Mouse (Mus musculus) intestine, embryonic 15.5 days (tissue): ENCODE results near the gene L3mbtl1. TPM values are rescaled to one million over a fixed set of nuclear protein-coding genes. Genes with fewer than 3 reads are reported as not detected.

Source experiments
- ATAC-seq: fragments of 200-750 bp; cut with Nextera tagmentation; 2 replicates; pipeline ENCODE4 v1.8.0; 2017; ENCODE audit warnings: moderate TSS enrichment, moderate library complexity
- H3K27ac ChIP-seq: fragments of 300-500 bp; sonication (generic); 2 replicates; pipeline ENCODE4 v1.5.1; 2015; ENCODE audit warnings: mild to moderate bottlenecking, inconsistent platforms
- H3K27me3 ChIP-seq: fragments of 300-500 bp; sonication (generic); replicated peaks from 2 replicates; pipeline ENCODE4 v1.6.1; 2015; ENCODE audit warnings: inconsistent platforms
- H3K36me3 ChIP-seq: fragments of 300-500 bp; sonication (generic); 2 replicates; pipeline ENCODE4 v1.6.1; 2015; ENCODE audit warnings: inconsistent platforms
- H3K4me1 ChIP-seq: fragments of 300-500 bp; sonication (generic); replicated peaks from 2 replicates; pipeline ENCODE4 v1.6.1; 2015; ENCODE audit warnings: inconsistent platforms
- H3K4me2 ChIP-seq: fragments of 300-500 bp; sonication (generic); replicated peaks from 2 replicates; pipeline ENCODE4 v1.6.1; 2015; ENCODE audit warnings: mild to moderate bottlenecking, inconsistent platforms
- H3K4me3 ChIP-seq: fragments of 300-500 bp; sonication (generic); replicated peaks from 2 replicates; pipeline ENCODE4 v1.5.1; 2015; ENCODE audit warnings: inconsistent platforms
- H3K9ac ChIP-seq: fragments of 300-500 bp; sonication (generic); 2 replicates; pipeline ENCODE4 v1.6.1; 2015; ENCODE audit warnings: inconsistent platforms
- H3K9me3 ChIP-seq: fragments of 300-500 bp; sonication (generic); 2 replicates; pipeline ENCODE4 v1.6.1; 2016; ENCODE audit warnings: inconsistent platforms
- WGBS: fragments of 180-500 bp; shearing (Covaris S2); methylation state at CpG from one replicate; pipeline ENCODE4 v1.1.7; 2015; 5-methylcytosine and 5-hydroxymethylcytosine counted together
- polyA plus RNA-seq: library from polyadenylated mRNA; unstranded; fragments of >200 nt; fragmentation: Nextera tagmentation; extraction: Ambion mirVana; gene quantifications from 2 replicates; pipeline ENCODE4 v1.2.1, GENCODE M21; 2015

Gene L3mbtl1
- polyA plus RNA-seq, 1 experiment from 2014 or later, result 0.18 TPM

- Histone ChIP-seq H3K4me1 (peaks cover 8% of the 10 kb centered on the region; the same call in 1 of the 2 replicates), H3K27ac (no peak overlapping the region), H3K36me3 (no peaks in the 10 kb centered on the region), H3K9ac (no peak overlapping the region), H3K4me2 (no peak overlapping the region), H3K4me3 (no peak overlapping the region), H3K9me3 (no peaks in the 10 kb centered on the region), H3K27me3 (no peaks in the 10 kb centered on the region)
- WGBS, result 77% methylated on average over 4 of the region's 4 CpGs
- ATAC-seq, result no peak
These were observed 32.7 kb downstream of the L3mbtl1 start for GRCm38 (mm10) chr2:162976001-162976400.

- Histone ChIP-seq H3K9me3 (no peaks in the 10 kb centered on the region), H3K4me2 (no peak overlapping the region), H3K4me3 (no peak overlapping the region), H3K4me1 (peaks cover 9% of the 10 kb centered on the region; the same call in 1 of the 2 replicates), H3K9ac (no peak overlapping the region), H3K27me3 (no peaks in the 10 kb centered on the region), H3K36me3 (no peaks in the 10 kb centered on the region), H3K27ac (no peak overlapping the region)
- 88% methylated on average over 6 of the region's 6 CpGs for WGBS
- no peak for ATAC-seq
These were observed 41.1 kb downstream of the L3mbtl1 start for GRCm38 (mm10) chr2:162984381-162984780.

- Histone ChIP-seq H3K9ac (no peak overlapping the region), H3K36me3 (no peaks in the 10 kb centered on the region), H3K9me3 (no peaks in the 10 kb centered on the region), H3K27me3 (no peaks in the 10 kb centered on the region), H3K27ac (no peak overlapping the region), H3K4me3 (no peak overlapping the region), H3K4me1 (peaks cover 9% of the 10 kb centered on the region; the same call in 1 of the 2 replicates), H3K4me2 (no peak overlapping the region)
- WGBS, result 60% methylated on average over 3 of the region's 3 CpGs
- peak; percentile 73; the same call in 1 of the 2 replicates for ATAC-seq
These were observed 42.7 kb downstream of the L3mbtl1 start for GRCm38 (mm10) chr2:162985923-162986322.

GRCm38 (mm10) chr2:162986764-162987163 lies 43.5 kb downstream of the L3mbtl1 start:
- no peaks in the 10 kb centered on the region; the same call in 1 of the 2 replicates for H3K27me3 ChIP-seq
- peak overlapping the region; percentile 22; the same call in 1 of the 2 replicates for H3K4me2 ChIP-seq
- no peak overlapping the region for H3K9ac ChIP-seq
- H3K9me3 ChIP-seq, result no peaks in the 10 kb centered on the region
- WGBS, result 78% methylated on average over 3 of the region's 3 CpGs
- no peaks in the 10 kb centered on the region for H3K36me3 ChIP-seq
- H3K4me1 ChIP-seq, result peaks cover 11% of the 10 kb centered on the region; the same call in 1 of the 2 replicates
- no peak overlapping the region for H3K4me3 ChIP-seq
- peak overlapping the region; percentile 17; the same call in 1 of the 2 replicates for H3K27ac ChIP-seq
- peak; percentile 44 for ATAC-seq

GRCm38 (mm10) chr2:162987218-162987617 lies 43.9 kb downstream of the L3mbtl1 start, which contains the start of gene Sgk2:
TSS of gene Sgk2 (plus strand) at chr2:162987330.
- Histone ChIP-seq H3K4me3 (no peak within 1 kb of the TSS), H3K4me2 (peak within 1 kb of the TSS; percentile 22; the same call in 1 of the 2 replicates), H3K4me1 (peaks cover 11% of the 10 kb centered on the region; the same call in 1 of the 2 replicates), H3K36me3 (no peaks in the 10 kb centered on the region), H3K9me3 (no peaks in the 10 kb centered on the region), H3K9ac (no peak within 1 kb of the TSS), H3K27ac (peak within 1 kb of the TSS; percentile 17; the same call in 1 of the 2 replicates), H3K27me3 (no peaks in the 10 kb centered on the region; the same call in 1 of the 2 replicates)
- ATAC-seq, result peak; percentile 93
- 41% methylated on average over 8 of the region's 8 CpGs for WGBS

GRCm38 (mm10) chr2:162988235-162988634 lies 45.0 kb downstream of the L3mbtl1 start:
- no peak overlapping the region for H3K9ac ChIP-seq
- H3K27ac ChIP-seq, result no peak overlapping the region
- no peak for ATAC-seq
- WGBS, result 83% methylated on average over 4 of the region's 4 CpGs
- H3K36me3 ChIP-seq, result no peaks in the 10 kb centered on the region
- H3K4me3 ChIP-seq, result no peak overlapping the region
- H3K27me3 ChIP-seq, result no peaks in the 10 kb centered on the region; the same call in 1 of the 2 replicates
- H3K4me1 ChIP-seq, result peaks cover 11% of the 10 kb centered on the region; the same call in 1 of the 2 replicates
- no peaks in the 10 kb centered on the region for H3K9me3 ChIP-seq
- no peak overlapping the region for H3K4me2 ChIP-seq

- WGBS, result 39% methylated on average over 6 of the region's 6 CpGs
- no peak overlapping the region for H3K27ac ChIP-seq
- no peaks in the 10 kb centered on the region for H3K9me3 ChIP-seq
These were observed 48.3 kb downstream of the L3mbtl1 start for GRCm38 (mm10) chr2:162991394-162992083.

GRCm38 (mm10) chr2:162992084-162992437 lies 48.8 kb downstream of the L3mbtl1 start:
- no peak; the same call in 1 of the 2 replicates for ATAC-seq
- no peak overlapping the region for H3K4me3 ChIP-seq

More at GRCm38 (mm10) chr2:162991394-162992083, 48.3 kb downstream of the L3mbtl1 start:
- no peak overlapping the region for H3K4me2 ChIP-seq
- H3K9ac ChIP-seq, result no peak overlapping the region
- H3K36me3 ChIP-seq, result no peaks in the 10 kb centered on the region
- no peak overlapping the region for H3K4me3 ChIP-seq
- peaks cover 11% of the 10 kb centered on the region; the same call in 1 of the 2 replicates for H3K4me1 ChIP-seq
- no peak for ATAC-seq
- no peaks in the 10 kb centered on the region; the same call in 1 of the 2 replicates for H3K27me3 ChIP-seq

GRCm38 (mm10) chr2:162993881-162994616 lies 50.8 kb downstream of the L3mbtl1 start:
- no peaks in the 10 kb centered on the region; the same call in 1 of the 2 replicates for H3K27me3 ChIP-seq
- no peaks in the 10 kb centered on the region for H3K36me3 ChIP-seq
- no peak for ATAC-seq
- no peaks in the 10 kb centered on the region for H3K9me3 ChIP-seq
- H3K4me3 ChIP-seq, result no peak overlapping the region
- no peak overlapping the region for H3K9ac ChIP-seq
- 0 out of 2 replicates have a peak, but pooled peaks cover 5% of the 10 kb centered on the region for H3K4me1 ChIP-seq
- WGBS, result 72% methylated on average over 9 of the region's 9 CpGs
- H3K4me2 ChIP-seq, result no peak overlapping the region
- no peak overlapping the region for H3K27ac ChIP-seq

More at GRCm38 (mm10) chr2:162992084-162992437, 48.8 kb downstream of the L3mbtl1 start:
- H3K27ac ChIP-seq, result no peak overlapping the region
- no peaks in the 10 kb centered on the region for H3K9me3 ChIP-seq
- no peaks in the 10 kb centered on the region; the same call in 1 of the 2 replicates for H3K27me3 ChIP-seq
- H3K4me1 ChIP-seq, result peaks cover 6% of the 10 kb centered on the region; the same call in 1 of the 2 replicates
- no peak overlapping the region for H3K4me2 ChIP-seq
- no peaks in the 10 kb centered on the region for H3K36me3 ChIP-seq
- H3K9ac ChIP-seq, result no peak overlapping the region

GRCm38 (mm10) chr2:162998528-162999230 lies 55.4 kb downstream of the L3mbtl1 start:
- WGBS, result 32% methylated on average over 18 of the region's 18 CpGs
- no peaks in the 10 kb centered on the region for H3K36me3 ChIP-seq
- no peak overlapping the region for H3K9ac ChIP-seq
- no peak overlapping the region for H3K4me3 ChIP-seq
- H3K27ac ChIP-seq, result no peak overlapping the region
- H3K4me1 ChIP-seq, result 0 out of 2 replicates have a peak, but pooled peaks cover 3% of the 10 kb centered on the region
- no peaks in the 10 kb centered on the region for H3K27me3 ChIP-seq
- H3K9me3 ChIP-seq, result no peaks in the 10 kb centered on the region
- peak overlapping the region; percentile 36 for H3K4me2 ChIP-seq
- peak; percentile 68 for ATAC-seq

- H3K4me1 ChIP-seq, result 0 out of 2 replicates have a peak, but pooled peaks cover 3% of the 10 kb centered on the region
- no peak overlapping the region for H3K27ac ChIP-seq
- 33% methylated on average over 3 of the region's 3 CpGs for WGBS
- no peak overlapping the region for H3K4me3 ChIP-seq
- no peaks in the 10 kb centered on the region for H3K27me3 ChIP-seq
- H3K4me2 ChIP-seq, result no peak overlapping the region
- H3K36me3 ChIP-seq, result no peaks in the 10 kb centered on the region
- H3K9me3 ChIP-seq, result no peaks in the 10 kb centered on the region
- no peak overlapping the region for H3K9ac ChIP-seq
- ATAC-seq, result no peak
These were observed 56.5 kb downstream of the L3mbtl1 start for GRCm38 (mm10) chr2:162999744-163000143.
